Mouse (Mus musculus) kidney, embryonic 14.5 days (tissue): ENCODE data around the gene Stard10. TPM values are rescaled to one million over a fixed set of nuclear protein-coding genes. Genes with fewer than 3 reads are reported as not detected.
A peak's percentile ranks its signal among the peaks of the same experiment; 100 is the strongest.

Experiments
- ATAC-seq: fragments of 200-750 bp; cut with Nextera tagmentation; 2 replicates; pipeline ENCODE4 v1.8.0; 2017; ENCODE audit warnings: moderate number of reproducible peaks, mild to moderate bottlenecking, moderate TSS enrichment, moderate library complexity; ENCODE audit not compliant: low FRiP score, low TSS enrichment
- H3K27ac ChIP-seq: fragments of 300-500 bp; sonication (generic); 2 replicates; pipeline ENCODE4 v1.5.1; 2014; ENCODE audit warnings: low read depth, mild to moderate bottlenecking, low read length, moderate library complexity, mixed read lengths
- H3K27me3 ChIP-seq: fragments of 300-500 bp; sonication (generic); 2 replicates; pipeline ENCODE4 v1.6.1; 2014; ENCODE audit warnings: mild to moderate bottlenecking, low read length; ENCODE audit not compliant: control insufficient read depth, insufficient read depth
- H3K36me3 ChIP-seq: fragments of 300-500 bp; sonication (generic); 2 replicates; pipeline ENCODE4 v1.6.1; 2014; ENCODE audit warnings: low read length, mixed read lengths; ENCODE audit not compliant: control insufficient read depth, insufficient read depth
- H3K4me1 ChIP-seq: fragments of 300-500 bp; sonication (generic); 2 replicates; pipeline ENCODE4 v1.6.1; 2014; ENCODE audit warnings: low read length, mixed read lengths; ENCODE audit not compliant: control insufficient read depth, insufficient read depth
- H3K4me2 ChIP-seq: fragments of 300-500 bp; sonication (generic); replicated peaks from 2 replicates; pipeline ENCODE4 v1.6.1; 2014; ENCODE audit warnings: low read depth, mild to moderate bottlenecking, low read length
- H3K4me3 ChIP-seq: fragments of 300-500 bp; sonication (generic); 2 replicates; pipeline ENCODE4 v1.5.1; 2014; ENCODE audit warnings: mild to moderate bottlenecking, low read length
- H3K9ac ChIP-seq: fragments of 300-500 bp; sonication (generic); 2 replicates; pipeline ENCODE4 v1.6.1; 2014; ENCODE audit warnings: low read depth, mild to moderate bottlenecking, low read length, moderate library complexity
- H3K9me3 ChIP-seq: fragments of 300-500 bp; sonication (generic); 2 replicates; pipeline ENCODE4 v1.6.1; 2016; ENCODE audit warnings: low read length; ENCODE audit not compliant: control insufficient read depth
- WGBS: fragments of 180-500 bp; shearing (Covaris S2); extraction: QIAGEN DNeasy Blood & Tissue Kit; methylation state at CpG from one replicate; pipeline ENCODE4 v1.1.7; 2014; 5-methylcytosine and 5-hydroxymethylcytosine counted together
- polyA plus RNA-seq: library from polyadenylated mRNA; unstranded; fragments of >200 nt; fragmentation: Nextera tagmentation; extraction: Ambion mirVana; gene quantifications from 2 replicates; pipeline ENCODE4 v1.2.1, GENCODE M21; 2014

The Stard10 gene
- polyA plus RNA-seq, 1 experiment from 2014 or later, result 59.6 TPM

DNA sequence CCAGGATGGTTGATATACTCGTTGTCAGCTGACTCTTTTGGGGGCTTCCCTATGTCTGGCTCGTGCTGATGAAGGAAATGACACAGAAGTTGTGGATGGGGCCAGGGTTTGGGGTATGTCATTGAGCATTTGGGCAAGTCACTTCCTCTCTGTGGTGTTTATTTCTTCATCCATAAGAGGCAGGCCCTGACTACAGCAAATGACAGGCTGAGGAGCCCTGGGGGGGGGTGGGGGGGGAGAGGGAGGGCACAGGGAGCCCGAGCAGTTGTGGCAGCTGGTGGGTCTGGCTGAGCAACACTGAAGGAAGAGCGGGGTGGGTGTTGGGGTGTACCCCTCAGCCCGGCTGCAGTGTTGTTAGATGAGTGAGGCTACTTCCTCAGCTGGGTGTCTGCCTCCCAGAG is 45.9 kb downstream of the Stard10 start:
- Histone ChIP-seq H3K27ac (no peak overlapping the region), H3K36me3 (no peaks in the 10 kb centered on the region), H3K4me3 (no peak overlapping the region), H3K9me3 (no peaks in the 10 kb centered on the region), H3K27me3 (no peaks in the 10 kb centered on the region), H3K4me1 (peaks cover 11% of the 10 kb centered on the region; the same call in 1 of the 2 replicates), H3K9ac (no peak overlapping the region), H3K4me2 (no peak overlapping the region)
- 68% methylated on average over 5 of the region's 5 CpGs for WGBS
- no peak for ATAC-seq

DNA sequence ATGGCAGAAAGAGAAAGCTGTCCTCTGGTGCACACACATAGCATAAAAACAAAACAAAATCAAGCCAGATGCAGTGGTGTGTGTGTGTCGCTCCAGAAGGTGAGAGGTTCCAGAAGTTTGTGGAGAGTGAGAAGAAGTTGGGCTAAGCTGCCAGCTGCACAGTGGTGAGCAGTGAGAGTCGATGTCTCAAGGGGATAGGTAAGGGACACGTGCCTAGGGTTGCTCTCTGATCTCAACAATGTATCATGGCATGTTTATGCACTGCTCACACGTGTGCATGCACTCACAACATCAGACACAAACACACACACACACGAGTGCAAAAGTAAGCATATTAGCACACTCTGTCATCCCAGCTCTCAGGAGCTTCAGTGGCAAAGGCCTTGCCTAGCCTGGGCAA is 47.0 kb downstream of the Stard10 start:
- Histone ChIP-seq H3K27me3 (no peaks in the 10 kb centered on the region), H3K9me3 (no peaks in the 10 kb centered on the region), H3K36me3 (no peaks in the 10 kb centered on the region), H3K9ac (no peak overlapping the region), H3K4me2 (no peak overlapping the region), H3K4me3 (no peak overlapping the region), H3K27ac (no peak overlapping the region), H3K4me1 (peaks cover 11% of the 10 kb centered on the region; the same call in 1 of the 2 replicates)
- WGBS, result 80% methylated on average over 5 of the region's 5 CpGs
- ATAC-seq, result no peak

DNA sequence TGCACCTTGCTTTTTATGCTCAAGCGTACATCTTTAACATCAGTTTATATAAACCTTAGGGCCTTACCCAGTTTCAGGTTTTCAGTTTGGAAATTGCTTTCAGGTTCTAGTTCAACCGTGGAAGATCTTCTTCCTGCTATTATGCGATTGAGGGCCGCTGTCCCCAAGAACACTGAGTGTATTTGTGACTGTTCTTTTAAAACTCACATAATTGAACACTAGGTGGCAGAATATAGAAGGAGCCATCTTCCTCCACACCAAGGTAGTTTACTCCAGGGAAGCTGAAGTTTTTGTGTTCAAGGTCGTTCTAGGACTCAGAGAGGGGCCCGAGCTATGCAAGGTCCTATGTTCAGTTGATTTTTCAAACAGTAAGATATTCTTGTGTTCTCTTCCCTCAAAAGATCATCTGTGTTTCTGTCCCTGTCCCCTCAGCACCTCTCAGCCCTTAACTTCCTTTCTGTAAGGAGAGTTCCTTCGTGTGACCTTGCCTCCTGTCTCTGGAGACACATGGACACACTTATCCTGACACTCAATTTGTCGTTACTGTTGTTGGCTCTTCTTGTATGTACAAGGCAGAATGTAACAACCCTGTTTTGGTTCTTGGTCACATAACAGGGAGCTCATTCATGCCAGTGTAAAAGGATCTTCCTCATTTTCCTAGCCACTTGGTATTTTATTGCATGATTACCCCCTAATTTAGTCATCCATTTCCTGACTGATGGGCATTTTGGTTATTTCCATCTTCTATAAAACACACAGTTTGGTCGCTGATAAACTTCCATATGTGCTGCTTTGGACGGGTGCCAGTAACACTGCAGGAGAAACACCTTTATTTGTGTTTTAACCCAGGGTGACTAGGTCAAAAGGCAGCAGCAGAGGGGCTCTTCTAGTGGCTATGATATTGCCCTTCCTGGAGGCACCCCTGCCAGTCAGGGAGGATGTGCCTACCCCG is 51.3 kb downstream of the Stard10 start:
- H3K4me2 ChIP-seq, result no peak overlapping the region
- no peak overlapping the region for H3K4me3 ChIP-seq
- H3K9me3 ChIP-seq, result no peaks in the 10 kb centered on the region
- no peaks in the 10 kb centered on the region for H3K27me3 ChIP-seq
- no peaks in the 10 kb centered on the region for H3K4me1 ChIP-seq
- no peak overlapping the region for H3K27ac ChIP-seq
- no peak for ATAC-seq
- H3K36me3 ChIP-seq, result no peaks in the 10 kb centered on the region
- 50% methylated on average over 11 of the region's 11 CpGs for WGBS
- no peak overlapping the region for H3K9ac ChIP-seq

DNA sequence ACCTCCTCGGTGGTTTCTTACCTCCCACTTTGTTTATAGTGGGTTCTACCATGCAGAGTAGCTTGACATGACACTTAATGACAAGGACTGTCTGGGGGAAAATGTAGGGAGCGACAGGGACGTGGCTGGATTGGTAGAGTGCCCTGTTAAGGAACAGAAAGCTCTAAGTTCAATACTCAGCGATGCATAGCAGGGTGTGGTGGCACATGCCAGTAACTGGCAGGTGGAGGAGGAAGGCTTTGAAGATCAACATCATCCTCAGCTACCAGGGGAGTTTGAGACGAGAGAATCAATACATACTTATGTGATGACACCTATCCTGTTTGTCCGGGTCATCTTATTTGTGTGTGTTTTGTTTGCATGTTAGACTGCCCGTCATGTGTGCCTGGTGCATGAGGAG is 52.8 kb downstream of the Stard10 start:
- no peak for ATAC-seq
- H3K27me3 ChIP-seq, result no peaks in the 10 kb centered on the region
- H3K9me3 ChIP-seq, result no peaks in the 10 kb centered on the region
- no peak overlapping the region for H3K4me2 ChIP-seq
- no peak overlapping the region for H3K27ac ChIP-seq
- H3K4me3 ChIP-seq, result no peak overlapping the region
- WGBS, result 65% methylated on average over 7 of the region's 7 CpGs
- no peak overlapping the region for H3K9ac ChIP-seq
- no peaks in the 10 kb centered on the region for H3K36me3 ChIP-seq
- no peaks in the 10 kb centered on the region for H3K4me1 ChIP-seq

DNA sequence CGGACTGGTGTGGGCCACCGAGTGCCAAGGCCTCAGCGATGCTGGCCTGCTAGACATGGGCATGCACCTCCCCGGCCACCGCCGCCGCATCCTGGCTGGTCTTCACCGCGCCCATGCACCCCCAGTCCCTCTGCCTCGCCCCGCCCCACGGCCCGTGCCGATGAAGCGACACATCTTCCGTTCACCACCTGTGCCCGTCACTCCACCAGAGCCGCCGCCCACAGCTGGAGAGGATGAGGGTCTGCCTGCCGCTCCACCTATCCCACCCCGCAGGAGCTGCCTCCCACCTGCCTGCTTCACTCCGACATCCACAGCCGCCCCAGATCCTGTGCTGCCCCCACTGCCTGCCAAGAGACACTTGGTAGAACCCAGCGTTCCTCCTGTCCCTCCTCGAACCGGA is 56.2 kb downstream of the Stard10 start:
- ATAC-seq, result no peak

DNA sequence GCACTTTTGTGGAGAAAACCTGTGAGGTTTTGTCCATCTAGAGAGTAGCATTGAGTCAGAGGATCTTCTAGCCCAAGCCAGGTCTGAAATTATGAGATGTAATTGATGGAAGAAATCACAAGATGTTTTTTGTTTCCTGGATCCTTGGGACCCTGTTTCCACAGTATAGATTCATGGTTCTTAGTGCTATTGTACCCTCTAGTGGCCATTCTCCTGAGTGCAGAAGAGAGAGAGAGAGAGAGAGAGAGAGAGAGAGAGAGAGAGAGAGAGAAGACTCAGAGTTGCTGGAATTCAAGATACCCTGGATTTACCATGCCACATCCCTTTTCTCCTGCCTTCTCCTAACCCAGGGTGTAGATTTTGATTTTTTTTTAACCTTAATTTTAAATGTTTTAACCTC is 57.3 kb downstream of the Stard10 start:
- H3K4me2 ChIP-seq, result no peak overlapping the region
- no peaks in the 10 kb centered on the region for H3K36me3 ChIP-seq
- H3K9me3 ChIP-seq, result no peaks in the 10 kb centered on the region
- no peak overlapping the region for H3K9ac ChIP-seq
- H3K27ac ChIP-seq, result no peak overlapping the region
- H3K4me3 ChIP-seq, result no peak overlapping the region
- H3K27me3 ChIP-seq, result no peaks in the 10 kb centered on the region
- H3K4me1 ChIP-seq, result peaks cover 11% of the 10 kb centered on the region; the same call in 1 of the 2 replicates
- no peak for ATAC-seq

More for the DNA sequence above, 56.2 kb downstream of the Stard10 start:
- no peak overlapping the region for H3K9ac ChIP-seq
- H3K4me3 ChIP-seq, result no peak overlapping the region
- H3K27me3 ChIP-seq, result no peaks in the 10 kb centered on the region
- no peak overlapping the region for H3K4me2 ChIP-seq
- peaks cover under 1% of the 10 kb centered on the region; the same call in 1 of the 2 replicates for H3K4me1 ChIP-seq
- 88% methylated on average over 26 of the region's 26 CpGs for WGBS
- no peaks in the 10 kb centered on the region for H3K36me3 ChIP-seq
- H3K9me3 ChIP-seq, result no peaks in the 10 kb centered on the region
- H3K27ac ChIP-seq, result no peak overlapping the region

DNA sequence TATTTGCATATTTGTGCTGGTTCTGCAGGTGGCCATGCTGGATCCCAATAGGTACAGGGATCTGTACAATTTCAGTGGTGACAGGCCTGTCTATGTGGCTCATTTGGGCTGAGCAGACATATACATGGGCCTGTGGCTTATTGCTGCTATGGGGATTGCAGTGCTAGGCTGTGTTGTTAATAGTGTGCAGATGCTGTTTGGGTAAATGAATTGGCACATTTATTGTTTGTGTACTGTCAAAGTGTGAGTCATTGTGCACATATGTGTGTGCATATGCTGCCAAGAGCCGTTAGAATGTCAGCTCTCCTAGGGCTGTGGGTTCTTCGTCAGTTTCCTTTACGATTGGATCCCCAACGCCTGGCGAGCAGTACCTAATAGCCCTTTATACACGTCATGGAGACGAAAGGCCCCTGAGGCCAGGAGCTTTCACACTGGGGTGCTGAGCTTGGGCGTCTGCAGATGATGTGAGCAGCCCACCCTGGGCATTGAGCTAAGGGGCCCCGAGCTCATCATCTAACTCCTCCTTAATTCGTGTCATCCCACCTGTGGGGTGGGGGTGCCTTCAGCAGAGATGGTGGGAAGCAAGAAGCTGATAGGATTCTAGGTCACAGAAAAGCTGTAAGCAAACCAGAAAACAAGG is 59.9 kb downstream of the Stard10 start:
- no peaks in the 10 kb centered on the region for H3K27me3 ChIP-seq
- no peak overlapping the region for H3K9ac ChIP-seq
- no peak overlapping the region for H3K4me2 ChIP-seq
- no peaks in the 10 kb centered on the region for H3K36me3 ChIP-seq
- peaks cover 13% of the 10 kb centered on the region; the same call in 1 of the 2 replicates for H3K4me1 ChIP-seq
- ATAC-seq, result no peak
- H3K27ac ChIP-seq, result no peak overlapping the region
- no peaks in the 10 kb centered on the region for H3K9me3 ChIP-seq
- no peak overlapping the region for H3K4me3 ChIP-seq
- 52% methylated on average over 10 of the region's 10 CpGs for WGBS

DNA sequence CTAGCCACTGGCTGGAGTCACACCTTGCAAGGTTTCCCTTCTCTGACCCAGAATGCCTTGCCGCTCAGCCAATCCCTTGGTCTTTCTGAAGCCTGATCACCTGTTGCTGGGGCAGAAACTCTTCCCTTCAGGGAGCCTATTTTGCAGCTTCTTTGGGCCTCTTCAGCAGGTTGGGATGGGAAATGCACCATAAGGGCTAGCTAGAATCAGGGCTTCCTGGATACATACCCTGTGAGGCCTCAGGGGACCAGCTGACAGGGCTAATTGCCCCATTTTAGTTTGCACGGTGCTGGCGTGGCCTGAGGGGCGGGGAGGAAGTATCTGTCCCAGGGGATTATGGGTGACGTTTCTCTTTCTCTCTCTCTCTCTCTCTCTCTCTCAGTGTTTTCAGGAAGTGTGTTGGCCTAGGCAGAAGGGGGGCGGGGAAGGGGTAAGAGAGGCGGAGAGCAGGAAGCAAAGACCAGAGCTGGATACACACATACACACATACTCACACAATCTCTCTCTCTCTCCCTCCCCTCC is 60.9 kb downstream of the Stard10 start:
- H3K4me1 ChIP-seq, result peaks cover 13% of the 10 kb centered on the region; the same call in 1 of the 2 replicates
- no peaks in the 10 kb centered on the region for H3K9me3 ChIP-seq
- H3K27me3 ChIP-seq, result no peaks in the 10 kb centered on the region
- 23% methylated on average over 7 of the region's 7 CpGs for WGBS
- H3K4me3 ChIP-seq, result peak overlapping the region; percentile 16; the same call in 1 of the 2 replicates
- peak overlapping the region; percentile 36 for H3K4me2 ChIP-seq
- peak; percentile 75 for ATAC-seq
- H3K9ac ChIP-seq, result peak overlapping the region; percentile 52; the same call in 1 of the 2 replicates
- peak overlapping the region; percentile 76 for H3K27ac ChIP-seq
- H3K36me3 ChIP-seq, result no peaks in the 10 kb centered on the region
